Mouse (Mus musculus) MEL (cell line): ENCODE results near the gene Nup35. TPM values are rescaled to one million over a fixed set of nuclear protein-coding genes. Genes with fewer than 3 reads are reported as not detected.

Experiments
- DNase-seq: peaks from one replicate; pipeline ENCODE4 v3.0.0; 2011; ENCODE audit warnings: low read depth, low spot score
- H3K27ac ChIP-seq: 2 replicates; pipeline ENCODE4 v1.5.1; 2012; ENCODE audit warnings: low read depth, mild to moderate bottlenecking, control low read depth, low read length, moderate library complexity; ENCODE audit not compliant: control insufficient read depth
- H3K27me3 ChIP-seq, 2 experiments: fragments of 150-350 bp in 1 of 2; sonication (generic) in 1 of 2; 2 replicates each; pipeline ENCODE4 v1.6.1; 2012; ENCODE audit warnings: low read length in 2 of 2, mild to moderate bottlenecking in 2 of 2, improper control_type of control experiment in 1 of 2, moderate library complexity in 1 of 2; ENCODE audit not compliant: insufficient read depth in 2 of 2, control insufficient read depth in 1 of 2
- H3K36me3 ChIP-seq, 2 experiments: 2 replicates each; pipeline ENCODE4 v1.6.1; 2012 to 2014; ENCODE audit warnings: low read length in 2 of 2, improper control_type of control experiment in 1 of 2, inconsistent platforms in 1 of 2, mild to moderate bottlenecking in 1 of 2; ENCODE audit not compliant: insufficient read depth in 2 of 2, control insufficient read depth in 1 of 2
- H3K4me1 ChIP-seq, 2 experiments: fragments of 150-350 bp in 1 of 2; sonication (generic) in 1 of 2; 2 replicates each; pipeline ENCODE4 v1.6.1; 2012; ENCODE audit warnings: low read length in 2 of 2, improper control_type of control experiment in 1 of 2, mild to moderate bottlenecking in 1 of 2; ENCODE audit not compliant: insufficient read depth in 2 of 2, control insufficient read depth in 1 of 2
- H3K4me3 ChIP-seq, 2 experiments: fragments of 150-350 bp in 1 of 2; sonication (generic) in 1 of 2; 2 replicates each; pipeline ENCODE4 v1.5.1; 2012; ENCODE audit warnings: low read depth in 2 of 2, low read length in 2 of 2, mild to moderate bottlenecking in 2 of 2, moderate library complexity in 2 of 2, control low read depth in 1 of 2, improper control_type of control experiment in 1 of 2; ENCODE audit not compliant: control insufficient read depth in 1 of 2, insufficient read depth in 1 of 2
- H3K79me2 ChIP-seq: 2 replicates; pipeline ENCODE4 v1.6.1; 2012; ENCODE audit warnings: mild to moderate bottlenecking, low read length, moderate library complexity; ENCODE audit not compliant: control insufficient read depth, poor library complexity, insufficient read depth
- H3K9ac ChIP-seq: 2 replicates; pipeline ENCODE4 v1.6.1; 2012; ENCODE audit warnings: low read depth, mild to moderate bottlenecking, control low read depth, low read length, moderate library complexity; ENCODE audit not compliant: control insufficient read depth, poor library complexity, severe bottlenecking
- H3K9me3 ChIP-seq: fragments of 150-350 bp; sonication (generic); replicated peaks from 2 replicates; pipeline ENCODE4 v1.6.1; 2012; ENCODE audit warnings: mild to moderate bottlenecking, low read length, improper control_type of control experiment, moderate library complexity; ENCODE audit not compliant: insufficient read depth
- CHD1 ChIP-seq: IDR thresholded peaks from 2 replicates; pipeline ENCODE4 v1.6.1; 2012; ENCODE audit warnings: low read depth, mild to moderate bottlenecking, inconsistent platforms, low read length, improper control_type of control experiment
- CHD2 ChIP-seq: IDR thresholded peaks from 2 replicates; pipeline ENCODE4 v1.6.1; 2011; ENCODE audit warnings: low read length, improper control_type of control experiment
- CTCF ChIP-seq, 3 experiments: IDR thresholded peaks in 2 of 3; conservative IDR thresholded peaks in 1 of 3; 2 replicates each; pipeline ENCODE4 v1.5.1; 2011 to 2012; ENCODE audit warnings: low read length in 3 of 3, low read depth in 2 of 3, mild to moderate bottlenecking in 2 of 3, improper control_type of control experiment in 1 of 3, inconsistent platforms in 1 of 3, mixed read lengths in 1 of 3, moderate library complexity in 1 of 3; ENCODE audit not compliant: control insufficient read depth in 1 of 3, insufficient read depth in 1 of 3, poor library complexity in 1 of 3, severe bottlenecking in 1 of 3
- E2F4 ChIP-seq: IDR thresholded peaks from 2 replicates; pipeline ENCODE4 v1.6.1; 2011; ENCODE audit warnings: low read depth, low read length, improper control_type of control experiment, borderline replicate concordance
- ELF1 ChIP-seq: IDR thresholded peaks from 2 replicates; pipeline ENCODE4 v1.6.1; 2014; ENCODE audit warnings: low read depth, mild to moderate bottlenecking, inconsistent platforms, low read length, improper control_type of control experiment, moderate library complexity
- GABPA ChIP-seq: IDR thresholded peaks from 2 replicates; pipeline ENCODE4 v1.6.1; 2012; ENCODE audit warnings: low read depth, mild to moderate bottlenecking, inconsistent platforms, low read length, improper control_type of control experiment, moderate library complexity
- HCFC1 ChIP-seq: IDR thresholded peaks from 2 replicates; pipeline ENCODE4 v1.6.1; 2012; ENCODE audit warnings: low read depth, mild to moderate bottlenecking, inconsistent platforms, low read length, improper control_type of control experiment, moderate library complexity
- JUND ChIP-seq: IDR thresholded peaks from 2 replicates; pipeline ENCODE4 v1.6.1; 2011; ENCODE audit warnings: low read depth, mild to moderate bottlenecking, improper control_type of control experiment, low read length
- KAT2A ChIP-seq: conservative IDR thresholded peaks from 2 replicates; pipeline ENCODE4 v1.6.1; 2012; ENCODE audit warnings: low read depth, low read length, improper control_type of control experiment, inconsistent platforms
- MAFK ChIP-seq: IDR thresholded peaks from 2 replicates; pipeline ENCODE4 v1.6.1; 2011; ENCODE audit warnings: low read depth, mild to moderate bottlenecking, low read length, improper control_type of control experiment, borderline replicate concordance
- MAX ChIP-seq: IDR thresholded peaks from 2 replicates; pipeline ENCODE4 v1.6.1; 2011; ENCODE audit warnings: low read length, improper control_type of control experiment
- MAZ ChIP-seq: IDR thresholded peaks from 2 replicates; pipeline ENCODE4 v1.6.1; 2012; ENCODE audit warnings: low read depth, mild to moderate bottlenecking, inconsistent platforms, low read length, improper control_type of control experiment
- MXI1 ChIP-seq: IDR thresholded peaks from 2 replicates; pipeline ENCODE4 v1.6.1; 2011; ENCODE audit warnings: mild to moderate bottlenecking, low read depth, low read length, improper control_type of control experiment
- MYC ChIP-seq: IDR thresholded peaks from 2 replicates; pipeline ENCODE4 v1.6.1; 2011; ENCODE audit warnings: low read depth, mild to moderate bottlenecking, low read length, improper control_type of control experiment, moderate library complexity
- NRF1 ChIP-seq: IDR thresholded peaks from 2 replicates; pipeline ENCODE4 v1.6.1; 2014; ENCODE audit warnings: low read depth, mild to moderate bottlenecking, inconsistent platforms, low read length, improper control_type of control experiment, moderate library complexity; ENCODE audit not compliant: poor library complexity, insufficient read depth, severe bottlenecking
- POLR2A ChIP-seq, 2 experiments: IDR thresholded peaks; 2 replicates each; pipeline ENCODE4 v1.6.1; 2011 to 2012; ENCODE audit warnings: low read length in 2 of 2, mild to moderate bottlenecking in 2 of 2, control low read depth in 1 of 2, improper control_type of control experiment in 1 of 2, low read depth in 1 of 2, moderate library complexity in 1 of 2; ENCODE audit not compliant: control insufficient read depth in 1 of 2, insufficient read depth in 1 of 2, poor library complexity in 1 of 2
- POLR2AphosphoS2 ChIP-seq: IDR thresholded peaks from 2 replicates; pipeline ENCODE4 v1.6.1; 2011; ENCODE audit warnings: low read length, improper control_type of control experiment
- POLR2AphosphoS5 ChIP-seq: IDR thresholded peaks from 2 replicates; pipeline ENCODE4 v1.6.1; 2012; ENCODE audit warnings: low read depth, borderline replicate concordance, mild to moderate bottlenecking, inconsistent platforms, low read length, moderate library complexity, mixed read lengths
- SIN3A ChIP-seq: IDR thresholded peaks from 2 replicates; pipeline ENCODE4 v1.6.1; 2012; ENCODE audit warnings: low read length, improper control_type of control experiment, inconsistent platforms
- SMC3 ChIP-seq: IDR thresholded peaks from 2 replicates; pipeline ENCODE4 v1.6.1; 2011; ENCODE audit warnings: low read depth, low read length, improper control_type of control experiment
- TAL1 ChIP-seq: IDR thresholded peaks from 2 replicates; pipeline ENCODE4 v1.6.1; 2012; ENCODE audit warnings: mild to moderate bottlenecking, inconsistent platforms, low read length, moderate library complexity, mixed read lengths
- TCF12 ChIP-seq: IDR thresholded peaks from 2 replicates; pipeline ENCODE4 v1.6.1; 2014; ENCODE audit warnings: low read depth, mild to moderate bottlenecking, inconsistent platforms, low read length, improper control_type of control experiment, moderate library complexity
- UBTF ChIP-seq: IDR thresholded peaks from 2 replicates; pipeline ENCODE4 v1.6.1; 2012; ENCODE audit warnings: low read depth, mild to moderate bottlenecking, inconsistent platforms, low read length, improper control_type of control experiment, moderate library complexity, borderline replicate concordance; ENCODE audit not compliant: insufficient read depth
- USF1 ChIP-seq: IDR thresholded peaks from 2 replicates; pipeline ENCODE4 v1.6.1; 2014; ENCODE audit warnings: low read depth, mild to moderate bottlenecking, inconsistent platforms, low read length, improper control_type of control experiment, moderate library complexity
- ZC3H11A ChIP-seq: IDR thresholded peaks from 2 replicates; pipeline ENCODE4 v1.6.1; 2012; ENCODE audit warnings: low read depth, mild to moderate bottlenecking, inconsistent platforms, low read length, improper control_type of control experiment
- ZKSCAN1 ChIP-seq: IDR thresholded peaks from 2 replicates; pipeline ENCODE4 v1.6.1; 2012; ENCODE audit warnings: low read depth, mild to moderate bottlenecking, inconsistent platforms, low read length, improper control_type of control experiment, moderate library complexity
- ZMIZ1 ChIP-seq: IDR thresholded peaks from 2 replicates; pipeline ENCODE4 v1.6.1; 2012; ENCODE audit warnings: low read depth, mild to moderate bottlenecking, inconsistent platforms, low read length, improper control_type of control experiment, moderate library complexity
- ZNF384 ChIP-seq: IDR thresholded peaks from 2 replicates; pipeline ENCODE4 v1.6.1; 2012; ENCODE audit warnings: low read depth, mild to moderate bottlenecking, inconsistent platforms, low read length, improper control_type of control experiment
- polyA plus RNA-seq, 2 experiments: library from polyadenylated mRNA; stranded (reverse) in 1 of 2; unstranded in 1 of 2; fragments of >175 nt in 1 of 2; fragments of >200 nt in 1 of 2; gene quantifications; 2 replicates each; pipeline versions ENCODE4 v1.2.1 to v1.2.4; 2012; ENCODE audit warnings: low replicate concordance in 2 of 2, low read depth in 1 of 2; ENCODE audit not compliant: insufficient read length in 2 of 2, insufficient read depth in 1 of 2, missing spikeins in 1 of 2
- total RNA-seq: library from RNA; depleted of rRNA; stranded (reverse); fragments of 300-350 nt; gene quantifications from 2 replicates; pipeline ENCODE4 v1.2.3, GENCODE M21; 2012

Nup35 gene
- total and polyA plus RNA-seq, 3 experiments, result 36.1 to 51.5 TPM; not detected in 1

DNA sequence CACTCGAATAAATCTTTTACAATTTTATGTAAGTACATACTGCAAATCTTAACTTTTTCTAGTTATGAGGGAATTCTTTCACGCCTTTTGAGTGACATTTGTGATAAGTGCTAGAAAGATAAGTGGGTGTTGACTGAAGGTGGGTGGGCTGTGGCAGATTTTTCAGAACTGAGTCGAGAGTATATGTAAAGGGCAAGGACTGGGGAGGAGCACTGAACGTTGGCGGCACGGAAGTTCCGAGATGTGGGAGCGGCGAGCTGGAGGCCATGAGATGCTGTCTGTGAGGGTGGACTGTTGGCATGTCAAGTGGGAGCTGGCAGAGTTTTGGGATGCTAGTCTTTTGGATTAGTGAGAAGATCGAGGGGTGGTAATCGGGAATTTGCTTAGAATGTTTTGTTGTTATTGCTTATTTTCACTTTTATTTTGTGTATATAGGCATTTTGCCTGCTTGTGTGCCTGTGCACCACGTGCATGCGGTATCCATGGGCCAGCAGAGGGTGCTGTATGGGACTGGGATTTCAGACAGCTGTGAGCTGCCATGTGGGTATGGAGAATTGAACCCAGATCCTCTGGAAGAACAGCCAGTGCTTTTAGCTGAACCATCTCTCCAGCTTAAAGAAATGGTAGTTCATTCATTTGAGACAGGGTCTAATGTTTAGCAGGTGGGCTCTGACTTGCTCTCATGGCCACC, 15.4 kb downstream of the Nup35 start:
- no peak overlapping the region for H3K27ac ChIP-seq
- no peaks in the 10 kb centered on the region for H3K79me2 ChIP-seq
- DNase-seq, result no peak
- no peak for TF ChIP-seq MAX
- peak; percentile 15 to 35 (median 16); a peak in 2 of 6 replicates for TF ChIP-seq CTCF (IDR thresholded peaks at IDR 0.05 in 2 of 3, conservative IDR thresholded peaks at IDR 0.05 in 1 of 3; ENCODE audit: control insufficient read depth in 1 of 3, insufficient read depth in 1 of 3, low read depth in 2 of 3, low read length in 3 of 3, poor library complexity in 1 of 3, severe bottlenecking in 1 of 3)
- no peaks in the 10 kb centered on the region for H3K4me1 ChIP-seq
- no peaks in the 10 kb centered on the region for H3K9me3 ChIP-seq
- no peaks in the 10 kb centered on the region for H3K27me3 ChIP-seq
- H3K36me3 ChIP-seq, result no peaks in the 10 kb centered on the region; a peak in 1 of 4 replicates
- H3K4me3 ChIP-seq, result no peak overlapping the region
- no peak overlapping the region for H3K9ac ChIP-seq

DNA sequence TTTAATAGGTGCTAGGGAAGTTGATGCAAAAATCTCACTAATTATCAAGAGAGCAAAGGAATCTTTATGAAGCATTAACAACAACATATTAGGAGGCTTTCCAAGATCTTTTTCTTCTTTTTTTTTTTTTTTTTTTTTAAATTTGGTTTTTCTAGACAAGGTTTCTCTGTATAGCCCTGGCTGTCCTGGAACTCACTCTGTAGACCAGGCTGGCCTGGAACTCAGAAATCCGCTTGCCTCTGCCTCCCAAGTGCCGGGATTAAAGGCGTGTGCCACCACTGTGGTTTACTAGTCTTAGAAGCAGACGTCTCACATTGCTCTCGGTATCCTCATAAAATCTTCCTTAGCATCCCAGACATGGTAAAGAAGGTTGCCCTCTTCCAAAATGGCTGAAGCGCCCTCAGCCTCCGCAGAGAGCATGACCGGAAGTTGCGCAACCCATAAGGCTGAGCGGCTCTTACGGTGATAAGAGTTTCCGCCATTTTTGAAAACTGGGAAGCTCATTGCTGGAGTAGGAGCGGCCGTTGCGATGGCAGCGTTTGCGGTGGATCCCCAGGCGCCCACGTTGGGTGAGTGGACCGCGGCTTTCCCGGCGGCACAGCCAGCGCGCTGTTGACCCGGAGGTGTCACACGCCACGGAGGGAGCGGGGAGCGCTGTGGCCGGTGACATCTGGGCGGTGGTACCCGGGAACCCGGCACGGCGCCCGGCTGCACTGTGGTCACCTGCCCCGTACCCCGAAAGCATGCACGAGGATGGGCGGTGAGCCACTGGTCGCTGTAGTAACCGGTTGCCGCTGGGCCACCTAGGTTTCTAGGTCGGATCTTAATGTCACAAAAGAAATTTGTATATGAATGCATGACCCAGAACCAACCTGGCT, 21.6 kb downstream of the Nup35 start:
- H3K79me2 ChIP-seq, result peaks cover 29% of the 10 kb centered on the region
- no peaks in the 10 kb centered on the region for H3K27me3 ChIP-seq
- H3K36me3 ChIP-seq, result peaks cover 15 to 19% of the 10 kb centered on the region in 2 experiments
- H3K27ac ChIP-seq, result peak overlapping the region; percentile 75
- DNase-seq, result peak; percentile 95
- peak overlapping the region; percentile 92 for H3K9ac ChIP-seq
- peak overlapping the region; percentile 87 to 91 for H3K4me3 ChIP-seq
- peaks cover 5 to 10% of the 10 kb centered on the region in 2 experiments; a peak in 3 of 4 replicates for H3K4me1 ChIP-seq
- H3K9me3 ChIP-seq, result no peaks in the 10 kb centered on the region
- TF ChIP-seq USF1 (0 out of 2 replicates have a peak, but pooled peaks have one; percentile 33), SIN3A (peak; percentile 92), MAZ (no peak), GABPA (no peak), NRF1 (peak; percentile 81), CTCF (IDR thresholded peaks at IDR 0.05 in 2 of 3, conservative IDR thresholded peaks at IDR 0.05 in 1 of 3; ENCODE audit: control insufficient read depth in 1 of 3, insufficient read depth in 1 of 3, low read depth in 2 of 3, low read length in 3 of 3, poor library complexity in 1 of 3, severe bottlenecking in 1 of 3) (no peak), ZMIZ1 (no peak), HCFC1 (peak; percentile 93), ELF1 (peak; percentile 83), MAFK (no peak), TAL1 (no peak), E2F4 (no peak), POLR2A (IDR thresholded peaks at IDR 0.05; ENCODE audit: control insufficient read depth in 1 of 2, insufficient read depth in 1 of 2, low read depth in 1 of 2, low read length in 2 of 2, poor library complexity in 1 of 2) (peak; percentile 47 to 77; a peak in 2 of 4 replicates), SMC3 (no peak), UBTF (no peak), ZKSCAN1 (no peak), MAX (peak; percentile 46), JUND (no peak), MXI1 (peak; percentile 82), TCF12 (peak; percentile 67; the same call in 1 of the 2 replicates), POLR2AphosphoS5 (no peak), ZC3H11A (no peak), POLR2AphosphoS2 (peak; percentile 78; the same call in 1 of the 2 replicates), CHD2 (no peak), MYC (peak; percentile 50; the same call in 1 of the 2 replicates), CHD1 (no peak), ZNF384 (no peak), KAT2A (peak; percentile 86)
